Mouse (Mus musculus) E14TG2a.4 (cell line): ENCODE measurements at regions not wholly inside any gene's neighbourhood (a gene's known extent, or its start where the extent isn't known, plus 50 kb on each side); places are given as distances from the start of the nearest gene placed in this dataset.

ENCODE experiments used
- H3K27me3 ChIP-seq: 2 replicates; pipeline ENCODE4 v1.6.1; 2014; ENCODE audit warnings: low read length, control low read depth; ENCODE audit not compliant: insufficient read depth
- H3K36me3 ChIP-seq: 2 replicates; pipeline ENCODE4 v1.6.1; 2014; ENCODE audit warnings: low read length, control low read depth; ENCODE audit not compliant: insufficient read depth
- H3K4me1 ChIP-seq: replicated peaks from 2 replicates; pipeline ENCODE4 v1.6.1; 2014; ENCODE audit warnings: low read depth, low read length, control low read depth
- H3K4me3 ChIP-seq: replicated peaks from 2 replicates; pipeline ENCODE4 v1.5.1; 2014; ENCODE audit warnings: mild to moderate bottlenecking, low read length
- H3K9me3 ChIP-seq: 2 replicates; pipeline ENCODE4 v1.6.1; 2014; ENCODE audit warnings: low read length, control low read depth
- CTCF ChIP-seq: conservative IDR thresholded peaks from 2 replicates; pipeline ENCODE4 v1.5.1; 2014; ENCODE audit warnings: low read length
- NANOG ChIP-seq: IDR thresholded peaks from 2 replicates; pipeline ENCODE4 v1.6.1; 2014; ENCODE audit warnings: borderline replicate concordance, low read length, mixed read lengths
- POU5F1 ChIP-seq: IDR thresholded peaks from 2 replicates; pipeline ENCODE4 v1.6.1; 2014; ENCODE audit warnings: low read length, borderline replicate concordance

DNA sequence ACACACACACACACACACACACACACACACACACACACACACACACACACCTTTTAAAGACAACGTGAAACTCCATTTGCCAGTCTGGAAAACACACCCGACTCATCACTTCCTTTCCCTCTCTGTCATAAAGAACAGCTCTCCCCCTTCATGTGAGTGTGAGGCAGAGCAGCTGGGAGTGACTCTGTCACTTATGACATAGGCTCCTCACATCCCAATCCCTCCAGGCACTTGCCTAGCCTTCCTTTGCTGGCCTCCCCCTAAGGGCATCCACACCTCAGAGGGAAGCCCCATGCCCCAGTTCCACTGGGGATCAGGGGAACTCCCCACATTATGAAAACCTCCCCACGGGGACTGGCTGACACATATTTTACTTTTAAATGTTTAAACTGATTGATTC lies 257.5 kb downstream of the Tshz3 start:
- H3K36me3 ChIP-seq: no peaks in the 10 kb centered on the region
- peaks cover 4% of the 10 kb centered on the region; the same call in 1 of the 2 replicates for H3K4me1 ChIP-seq
- no peak for TF ChIP-seq CTCF
- no peak for TF ChIP-seq NANOG
- no peak for TF ChIP-seq POU5F1
- H3K9me3 ChIP-seq: peaks cover 4% of the 10 kb centered on the region; the same call in 1 of the 2 replicates
- H3K4me3 ChIP-seq: no peak overlapping the region
- peaks cover 3% of the 10 kb centered on the region; the same call in 1 of the 2 replicates for H3K27me3 ChIP-seq

DNA sequence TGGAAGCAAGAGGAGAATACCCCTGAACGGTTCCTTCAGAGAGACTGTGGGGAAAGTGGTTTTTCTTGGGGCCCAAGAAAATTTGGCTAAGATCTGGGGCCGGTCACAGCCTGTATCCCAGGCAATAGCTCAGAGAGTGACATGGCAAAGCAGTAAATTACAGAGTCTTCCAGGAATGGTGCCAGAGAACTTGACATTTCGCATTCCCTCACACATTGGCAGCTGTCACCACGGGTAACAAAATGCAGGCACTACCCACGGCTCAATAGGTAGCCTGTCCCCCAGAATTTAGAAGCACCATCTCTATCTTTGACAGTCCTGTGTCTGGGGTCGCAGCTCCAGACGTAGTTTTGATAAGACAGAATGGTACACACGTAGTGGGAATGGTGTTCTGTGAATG lies 260.3 kb downstream of the Tshz3 start:
- H3K4me3 ChIP-seq: no peak overlapping the region
- H3K36me3 ChIP-seq: no peaks in the 10 kb centered on the region
- H3K4me1 ChIP-seq: no peaks in the 10 kb centered on the region
- TF ChIP-seq POU5F1: no peak
- TF ChIP-seq CTCF: no peak
- TF ChIP-seq NANOG: no peak
- H3K9me3 ChIP-seq: peaks cover 4% of the 10 kb centered on the region; the same call in 1 of the 2 replicates
- peaks cover 3% of the 10 kb centered on the region; the same call in 1 of the 2 replicates for H3K27me3 ChIP-seq

DNA sequence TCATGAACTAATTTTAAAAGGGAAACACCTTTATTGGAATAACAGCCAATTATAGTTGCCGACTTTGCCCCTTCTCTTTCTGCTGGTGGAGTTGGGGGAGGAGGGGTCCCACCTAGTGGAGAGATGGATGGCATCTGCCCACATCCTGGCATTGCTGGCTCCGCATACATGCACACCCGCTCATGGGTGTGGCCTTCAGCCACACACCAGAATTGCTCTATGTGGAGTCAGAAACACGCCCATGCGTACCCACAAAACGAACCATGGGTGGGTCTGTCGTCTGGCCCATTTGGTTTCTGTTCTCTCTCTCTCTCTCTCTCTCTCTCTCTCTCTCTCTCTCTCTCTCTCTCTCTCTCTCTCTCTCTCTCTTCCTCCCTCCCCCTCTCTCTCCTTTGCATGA lies 273.9 kb downstream of the Tshz3 start:
- Histone ChIP-seq H3K4me3 (no peak overlapping the region), H3K27me3 (no peaks in the 10 kb centered on the region), H3K36me3 (no peaks in the 10 kb centered on the region), H3K9me3 (no peaks in the 10 kb centered on the region), H3K4me1 (peaks cover 5% of the 10 kb centered on the region; the same call in 1 of the 2 replicates)
- TF ChIP-seq CTCF: no peak
- TF ChIP-seq NANOG: no peak
- TF ChIP-seq POU5F1: no peak

DNA sequence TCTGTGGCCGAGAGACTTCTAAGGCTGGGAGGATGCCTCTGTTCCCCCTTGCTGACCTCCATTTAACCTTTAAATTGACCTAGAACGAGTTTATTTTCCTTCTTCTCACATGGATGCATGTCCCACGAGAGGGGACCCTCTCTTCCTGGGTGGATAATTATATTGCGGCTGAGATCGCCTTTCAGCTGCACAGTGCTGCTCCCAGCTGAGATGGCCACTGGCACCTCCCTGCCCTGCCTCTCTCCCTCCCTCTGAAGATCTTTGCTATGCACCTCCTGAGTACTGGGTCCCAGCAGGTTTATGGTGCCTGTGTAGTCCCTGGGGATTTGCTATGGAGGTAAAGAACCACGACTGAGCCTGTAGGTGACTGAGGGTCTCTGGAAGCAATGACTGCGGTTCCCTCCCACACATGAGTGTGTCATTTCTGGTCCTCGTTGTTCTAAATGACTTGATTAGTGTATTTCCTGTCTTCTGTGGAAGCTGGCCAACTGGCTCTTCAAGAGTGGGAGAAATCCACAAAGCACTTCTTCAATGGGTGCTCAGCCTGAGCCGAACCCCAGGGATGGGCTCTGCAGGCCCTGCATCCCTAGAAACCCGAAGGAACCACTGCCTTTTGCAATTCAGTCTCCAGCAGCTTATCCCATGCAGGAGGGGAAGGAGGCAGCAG lies 275.9 kb downstream of the Tshz3 start:
- peaks cover 5% of the 10 kb centered on the region; the same call in 1 of the 2 replicates for H3K4me1 ChIP-seq
- TF ChIP-seq NANOG (no peak), CTCF (no peak), POU5F1 (no peak)
- H3K9me3 ChIP-seq: no peaks in the 10 kb centered on the region
- no peak overlapping the region for H3K4me3 ChIP-seq
- H3K27me3 ChIP-seq: no peaks in the 10 kb centered on the region
- H3K36me3 ChIP-seq: no peaks in the 10 kb centered on the region

DNA sequence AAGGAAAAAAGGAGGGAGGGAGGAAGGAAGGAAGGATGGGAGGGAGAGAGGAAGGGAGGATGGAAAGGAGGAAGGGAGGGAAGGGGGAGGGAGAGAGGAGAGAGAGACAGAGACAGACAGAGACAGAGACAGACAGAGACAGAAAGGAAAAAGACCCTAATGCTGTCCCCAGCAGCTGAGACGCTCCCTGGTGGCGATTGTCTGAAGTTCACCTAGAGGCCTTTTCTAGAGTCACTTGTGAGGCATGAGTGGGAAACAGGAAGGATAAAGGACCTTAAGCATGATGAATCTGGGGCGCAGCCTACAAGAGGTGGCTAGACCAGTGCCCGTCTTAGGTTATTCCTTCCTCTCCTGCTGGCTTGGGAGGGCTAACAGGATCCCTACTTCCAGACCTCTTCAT lies 276.7 kb downstream of the Tshz3 start:
- H3K27me3 ChIP-seq: no peaks in the 10 kb centered on the region
- H3K9me3 ChIP-seq: no peaks in the 10 kb centered on the region
- peak; percentile 61 for TF ChIP-seq CTCF
- TF ChIP-seq NANOG: no peak
- TF ChIP-seq POU5F1: no peak

DNA sequence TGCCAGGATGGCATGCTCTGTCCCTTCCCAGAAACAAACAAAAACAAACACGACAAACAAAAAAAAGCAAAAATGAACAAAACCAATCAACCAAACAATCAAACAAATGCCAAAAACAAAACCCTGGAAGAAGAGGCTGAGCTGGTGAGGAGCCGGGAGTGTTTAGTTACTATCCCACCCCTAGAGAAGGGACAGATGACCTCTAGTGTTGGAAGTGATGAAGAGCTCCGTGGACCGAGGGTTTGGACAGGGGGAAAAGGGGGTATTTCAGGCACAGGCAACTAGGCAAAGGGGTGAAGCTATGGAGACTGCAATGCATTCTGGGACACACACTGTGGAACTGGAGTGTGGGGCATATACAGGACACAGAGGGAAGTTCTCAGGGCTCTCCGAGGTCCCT lies 277.6 kb downstream of the Tshz3 start:
- peaks cover 5% of the 10 kb centered on the region; the same call in 1 of the 2 replicates for H3K4me1 ChIP-seq
- 0 out of 2 replicates have a peak, but pooled peaks cover 6% of the 10 kb centered on the region for H3K9me3 ChIP-seq
- no peak overlapping the region for H3K4me3 ChIP-seq
- H3K27me3 ChIP-seq: no peaks in the 10 kb centered on the region
- H3K36me3 ChIP-seq: no peaks in the 10 kb centered on the region
- TF ChIP-seq POU5F1 (no peak), CTCF (no peak; the same call in 1 of the 2 replicates), NANOG (no peak)

More for the DNA sequence above, 276.7 kb downstream of the Tshz3 start:
- no peaks in the 10 kb centered on the region for H3K36me3 ChIP-seq
- H3K4me1 ChIP-seq: peaks cover 5% of the 10 kb centered on the region; the same call in 1 of the 2 replicates
- H3K4me3 ChIP-seq: no peak overlapping the region

DNA sequence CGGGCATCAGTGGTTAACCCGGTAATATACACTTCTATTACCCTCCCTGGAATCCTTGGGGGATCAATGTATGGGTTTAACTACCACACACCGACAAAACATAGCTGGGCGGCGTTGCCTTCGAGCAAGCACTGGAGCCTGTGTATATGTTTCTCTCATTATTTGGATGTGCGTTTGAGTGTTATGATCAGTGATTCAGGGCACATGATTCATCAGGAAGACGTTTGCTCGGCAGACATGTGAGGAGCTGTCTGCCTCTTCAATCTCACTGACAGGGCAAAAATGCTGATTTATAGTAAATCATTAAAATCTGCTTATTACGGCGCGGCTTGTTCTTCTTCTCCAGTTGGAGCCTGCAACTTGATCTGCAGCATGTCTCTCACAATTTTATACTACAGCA lies 279.9 kb downstream of the Tshz3 start:
- Histone ChIP-seq H3K27me3 (no peaks in the 10 kb centered on the region), H3K36me3 (no peaks in the 10 kb centered on the region), H3K4me3 (no peak overlapping the region), H3K4me1 (peaks cover 5% of the 10 kb centered on the region; the same call in 1 of the 2 replicates), H3K9me3 (0 out of 2 replicates have a peak, but pooled peaks cover 6% of the 10 kb centered on the region)
- no peak for TF ChIP-seq NANOG
- TF ChIP-seq POU5F1: no peak
- TF ChIP-seq CTCF: no peak

DNA sequence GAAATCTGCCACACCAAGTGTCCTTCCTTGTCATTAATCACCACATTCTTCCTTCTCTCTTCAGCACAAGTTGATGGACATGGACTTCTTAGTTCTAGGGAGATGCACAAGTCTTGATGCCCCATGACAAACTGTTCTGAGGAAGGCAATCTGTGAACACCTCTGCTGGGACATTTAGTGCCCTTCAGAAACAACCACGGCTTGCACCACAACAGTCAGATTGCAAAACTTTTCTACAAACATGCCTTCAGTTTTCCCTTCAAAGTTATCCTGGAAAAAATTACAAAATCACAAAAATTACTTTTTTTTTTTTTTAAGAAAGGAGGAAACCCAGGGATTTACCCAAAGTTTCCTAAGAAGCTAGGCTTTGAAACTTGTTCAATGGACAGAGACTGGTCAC lies 291.5 kb downstream of the Tshz3 start:
- H3K4me1 ChIP-seq: no peaks in the 10 kb centered on the region
- peaks cover 21% of the 10 kb centered on the region for H3K9me3 ChIP-seq
- H3K36me3 ChIP-seq: no peaks in the 10 kb centered on the region
- no peak for TF ChIP-seq POU5F1
- no peaks in the 10 kb centered on the region for H3K27me3 ChIP-seq
- H3K4me3 ChIP-seq: no peak overlapping the region

DNA sequence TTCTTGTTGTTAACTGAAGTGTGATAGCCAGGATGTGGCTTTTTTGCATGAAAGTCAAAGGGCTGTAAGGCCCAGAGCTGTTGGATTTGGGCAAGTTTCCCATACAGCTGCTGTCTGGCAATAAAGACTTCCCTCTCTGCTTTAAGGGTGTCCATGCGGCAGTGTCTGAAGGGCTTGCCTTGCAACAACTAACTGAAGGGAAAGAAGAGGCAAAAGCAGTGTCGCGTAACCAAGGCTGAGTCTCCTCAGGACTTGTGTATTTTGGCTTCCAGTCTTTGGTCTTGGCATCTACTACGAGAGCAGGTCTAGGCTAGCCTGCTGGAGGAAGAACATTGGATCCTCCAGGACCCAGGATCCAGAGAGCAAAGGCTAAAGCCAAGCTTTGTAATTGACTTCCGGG lies 306.7 kb downstream of the Tshz3 start:
- no peaks in the 10 kb centered on the region for H3K36me3 ChIP-seq
- no peaks in the 10 kb centered on the region for H3K4me1 ChIP-seq
- no peaks in the 10 kb centered on the region for H3K9me3 ChIP-seq
- no peaks in the 10 kb centered on the region for H3K27me3 ChIP-seq
- no peak for TF ChIP-seq POU5F1
- TF ChIP-seq NANOG: no peak
- no peak for TF ChIP-seq CTCF
- H3K4me3 ChIP-seq: no peak overlapping the region
